Mouse (Mus musculus): ENCODE results near the gene Bcl11b. TPM values are rescaled to one million over a fixed set of nuclear protein-coding genes. Genes with fewer than 3 reads are reported as not detected.

The Bcl11b gene
- polyA plus RNA-seq, 1 experiment: 0.11 TPM

DNA sequence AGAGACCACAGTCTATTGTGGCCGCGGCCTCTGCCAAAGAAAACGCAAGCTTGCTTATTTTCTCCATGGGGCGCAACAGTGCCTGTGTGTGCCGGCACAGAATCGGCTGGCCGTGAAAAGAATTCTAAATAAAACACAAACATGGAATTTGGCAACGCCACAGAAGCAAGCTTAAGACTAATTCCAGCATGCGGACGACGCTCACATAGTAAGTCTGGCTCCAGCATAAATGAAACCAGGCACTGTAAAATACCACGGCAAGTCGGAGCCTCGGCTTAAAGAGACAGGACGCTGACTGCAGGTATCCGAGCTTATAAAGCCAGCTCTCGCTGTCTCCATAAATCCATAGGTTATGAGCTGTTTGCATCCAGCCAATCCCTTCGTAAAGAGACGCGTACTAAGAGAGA is 51.1 kb downstream of the Bcl11b start:
- TF ChIP-seq POLR2A (IDR thresholded peaks at IDR 0.05; ENCODE audit: control insufficient read depth, low read depth, low read length) (no peak), CTCF (IDR thresholded peaks at IDR 0.05; ENCODE audit: control insufficient read depth, insufficient read depth, insufficient replicate concordance, low read depth, low read length) (no peak)
- H3K4me1 ChIP-seq (ENCODE audit: control insufficient read depth, insufficient read depth, low read length): no peaks in the 10 kb centered on the region
- H3K27me3 ChIP-seq (ENCODE audit: control insufficient read depth, insufficient read depth, low read length): no peaks in the 10 kb centered on the region
- H3K4me3 ChIP-seq (ENCODE audit: control insufficient read depth, low read depth, low read length): no peak overlapping the region
- H3K36me3 ChIP-seq (ENCODE audit: control insufficient read depth, insufficient read depth, low read length): no peaks in the 10 kb centered on the region
- H3K27ac ChIP-seq (ENCODE audit: control insufficient read depth, insufficient read depth, low read depth, low read length): no peak overlapping the region

DNA sequence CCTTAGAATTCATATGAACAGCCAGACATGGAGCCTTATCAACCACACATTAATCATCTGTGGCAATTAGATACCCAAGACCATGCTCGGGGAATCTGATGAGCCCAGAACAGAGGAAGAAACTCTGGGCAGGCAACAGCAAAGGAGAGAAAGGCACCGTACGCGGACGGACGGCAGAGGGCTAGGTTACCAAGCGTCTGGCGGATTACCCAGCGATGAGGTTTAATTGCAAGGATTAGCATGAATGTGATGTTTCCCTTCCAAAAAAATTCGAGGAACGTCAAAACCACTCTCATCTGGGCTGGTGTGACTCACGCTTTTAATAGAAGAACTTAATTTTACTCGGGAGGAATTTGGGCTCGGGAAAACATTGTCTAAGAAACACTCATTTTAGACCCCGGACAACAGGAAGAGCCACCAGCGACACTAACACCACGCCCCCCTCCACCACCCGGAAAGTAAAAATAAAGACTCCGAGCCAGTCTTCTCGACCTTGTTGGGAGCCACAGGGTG is 52.7 kb downstream of the Bcl11b start:
- TF ChIP-seq CTCF (IDR thresholded peaks at IDR 0.05; ENCODE audit: control insufficient read depth, insufficient read depth, insufficient replicate concordance, low read depth, low read length) (no peak), POLR2A (IDR thresholded peaks at IDR 0.05; ENCODE audit: control insufficient read depth, low read depth, low read length) (no peak)
- Histone ChIP-seq H3K4me3 (ENCODE audit: control insufficient read depth, low read depth, low read length) (no peak overlapping the region), H3K4me1 (ENCODE audit: control insufficient read depth, insufficient read depth, low read length) (no peaks in the 10 kb centered on the region), H3K36me3 (ENCODE audit: control insufficient read depth, insufficient read depth, low read length) (no peaks in the 10 kb centered on the region), H3K27ac (ENCODE audit: control insufficient read depth, insufficient read depth, low read depth, low read length) (no peak overlapping the region), H3K27me3 (ENCODE audit: control insufficient read depth, insufficient read depth, low read length) (no peaks in the 10 kb centered on the region)

DNA sequence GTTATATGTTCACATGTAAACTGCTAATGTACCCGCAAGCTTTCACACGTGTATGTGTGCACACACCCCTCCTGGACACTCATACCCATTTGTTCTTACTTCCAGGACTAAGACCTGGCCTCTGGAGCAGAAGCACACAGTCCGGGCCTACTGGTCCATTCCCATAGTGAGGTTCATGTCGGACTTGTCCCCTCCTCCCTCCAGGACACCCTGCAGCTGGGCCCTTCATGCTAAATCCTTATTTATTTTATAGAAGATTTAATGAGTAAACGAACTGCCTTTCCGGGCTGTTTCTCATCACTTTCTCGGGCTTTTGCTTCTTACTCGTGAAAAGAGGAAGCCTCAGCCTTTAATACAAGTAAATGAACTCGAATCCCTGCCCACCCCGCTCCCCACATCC is 54.0 kb downstream of the Bcl11b start:
- no peaks in the 10 kb centered on the region for H3K4me1 ChIP-seq (ENCODE audit: control insufficient read depth, insufficient read depth, low read length)
- H3K27ac ChIP-seq (ENCODE audit: control insufficient read depth, insufficient read depth, low read depth, low read length): no peak overlapping the region
- H3K4me3 ChIP-seq (ENCODE audit: control insufficient read depth, low read depth, low read length): no peak overlapping the region
- H3K27me3 ChIP-seq (ENCODE audit: control insufficient read depth, insufficient read depth, low read length): no peaks in the 10 kb centered on the region
- TF ChIP-seq POLR2A (IDR thresholded peaks at IDR 0.05; ENCODE audit: control insufficient read depth, low read depth, low read length): no peak
- TF ChIP-seq CTCF (IDR thresholded peaks at IDR 0.05; ENCODE audit: control insufficient read depth, insufficient read depth, insufficient replicate concordance, low read depth, low read length): no peak
- no peaks in the 10 kb centered on the region for H3K36me3 ChIP-seq (ENCODE audit: control insufficient read depth, insufficient read depth, low read length)

DNA sequence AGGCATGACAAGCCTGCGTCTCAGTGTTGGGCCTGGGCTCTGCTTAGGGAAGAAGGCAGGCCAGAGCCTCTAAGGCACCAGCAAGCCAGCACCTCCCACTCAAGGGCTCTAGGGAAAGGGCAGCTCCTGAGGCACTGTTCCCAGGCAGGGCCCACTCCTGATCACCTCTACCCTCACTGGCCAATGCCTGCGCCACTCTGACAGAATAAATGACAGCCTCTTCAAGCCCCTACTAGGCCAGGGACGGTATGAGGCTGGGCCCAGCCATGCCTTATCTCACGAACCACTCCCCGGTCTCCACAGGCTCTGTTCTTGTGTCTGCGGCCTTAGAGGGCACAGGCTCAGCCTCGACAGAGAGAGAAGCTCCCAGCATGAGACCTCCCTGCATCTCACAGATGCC is 61.3 kb downstream of the Bcl11b start:
- no peaks in the 10 kb centered on the region for H3K27me3 ChIP-seq (ENCODE audit: control insufficient read depth, insufficient read depth, low read length)
- H3K36me3 ChIP-seq (ENCODE audit: control insufficient read depth, insufficient read depth, low read length): no peaks in the 10 kb centered on the region
- no peak for TF ChIP-seq CTCF (IDR thresholded peaks at IDR 0.05; ENCODE audit: control insufficient read depth, insufficient read depth, insufficient replicate concordance, low read depth, low read length)
- no peak overlapping the region for H3K4me3 ChIP-seq (ENCODE audit: control insufficient read depth, low read depth, low read length)
- H3K27ac ChIP-seq (ENCODE audit: control insufficient read depth, insufficient read depth, low read depth, low read length): no peak overlapping the region
- H3K4me1 ChIP-seq (ENCODE audit: control insufficient read depth, insufficient read depth, low read length): no peaks in the 10 kb centered on the region

DNA sequence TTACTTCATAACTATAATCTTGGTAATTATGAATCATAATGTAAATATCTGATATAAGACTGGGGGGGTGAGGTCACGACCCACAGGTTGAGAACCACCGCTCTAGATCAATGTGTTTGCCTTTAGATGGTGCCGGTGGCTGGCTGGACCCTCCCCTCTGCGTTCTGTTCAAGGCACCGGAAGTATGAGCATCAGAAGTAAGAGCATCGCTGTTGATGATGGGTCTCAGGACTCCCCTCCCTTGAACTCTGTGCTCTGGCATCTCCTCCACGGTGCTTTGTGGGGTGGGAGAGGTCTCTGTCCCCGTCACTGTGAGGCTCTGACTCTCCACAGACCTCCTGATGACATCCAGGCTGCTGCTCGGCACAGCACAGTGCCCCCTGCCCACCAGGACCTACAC is 62.6 kb downstream of the Bcl11b start:
- Histone ChIP-seq H3K27ac (ENCODE audit: control insufficient read depth, insufficient read depth, low read depth, low read length) (no peak overlapping the region), H3K27me3 (ENCODE audit: control insufficient read depth, insufficient read depth, low read length) (no peaks in the 10 kb centered on the region), H3K36me3 (ENCODE audit: control insufficient read depth, insufficient read depth, low read length) (no peaks in the 10 kb centered on the region), H3K4me3 (ENCODE audit: control insufficient read depth, low read depth, low read length) (no peak overlapping the region), H3K4me1 (ENCODE audit: control insufficient read depth, insufficient read depth, low read length) (no peaks in the 10 kb centered on the region)
- TF ChIP-seq POLR2A (IDR thresholded peaks at IDR 0.05; ENCODE audit: control insufficient read depth, low read depth, low read length): no peak

DNA sequence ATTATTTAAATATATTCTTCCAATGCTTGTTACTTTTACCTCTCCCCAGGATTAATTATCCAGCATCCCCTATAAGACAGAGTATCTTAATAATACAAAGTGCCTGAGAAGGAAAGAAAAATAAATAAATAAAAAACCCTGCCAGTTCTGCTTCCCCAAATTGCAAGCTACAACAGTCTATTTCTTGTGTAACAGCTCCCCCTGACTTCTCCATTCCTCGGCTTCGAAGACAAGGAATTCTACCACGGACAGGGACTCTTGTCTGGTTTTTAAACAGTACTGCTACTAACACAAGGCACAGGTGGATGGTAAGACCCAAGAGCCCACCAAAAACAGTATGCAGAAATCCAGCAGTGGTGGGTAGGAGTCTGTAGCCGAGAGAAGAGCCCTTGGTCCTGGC is 64.2 kb downstream of the Bcl11b start:
- Histone ChIP-seq H3K4me3 (ENCODE audit: control insufficient read depth, low read depth, low read length) (no peak overlapping the region), H3K27me3 (ENCODE audit: control insufficient read depth, insufficient read depth, low read length) (no peaks in the 10 kb centered on the region), H3K4me1 (ENCODE audit: control insufficient read depth, insufficient read depth, low read length) (no peaks in the 10 kb centered on the region), H3K27ac (ENCODE audit: control insufficient read depth, insufficient read depth, low read depth, low read length) (no peak overlapping the region), H3K36me3 (ENCODE audit: control insufficient read depth, insufficient read depth, low read length) (no peaks in the 10 kb centered on the region)
- TF ChIP-seq CTCF (IDR thresholded peaks at IDR 0.05; ENCODE audit: control insufficient read depth, insufficient read depth, insufficient replicate concordance, low read depth, low read length) (no peak), POLR2A (IDR thresholded peaks at IDR 0.05; ENCODE audit: control insufficient read depth, low read depth, low read length) (no peak)

DNA sequence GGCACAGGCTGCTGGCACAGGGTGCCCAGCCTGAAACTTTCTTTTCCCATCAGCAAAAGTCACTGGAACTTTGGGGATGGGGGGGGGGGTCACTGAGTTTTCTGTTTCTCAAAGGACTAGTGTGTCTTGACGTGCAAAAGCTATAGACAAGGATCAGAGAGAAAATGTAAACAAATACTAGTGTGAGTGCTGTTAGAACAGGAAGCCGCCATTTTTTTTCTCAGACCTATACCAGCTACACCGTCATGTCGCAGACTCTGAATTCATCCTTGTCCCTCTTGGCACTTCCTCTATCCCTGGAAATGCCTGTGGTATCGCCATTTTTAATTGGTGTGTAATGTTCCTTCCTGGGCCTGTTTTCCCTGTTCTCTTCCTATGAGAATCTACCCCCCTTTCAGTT is 66.4 kb downstream of the Bcl11b start:
- no peaks in the 10 kb centered on the region for H3K4me1 ChIP-seq (ENCODE audit: control insufficient read depth, insufficient read depth, low read length)
- no peak overlapping the region for H3K27ac ChIP-seq (ENCODE audit: control insufficient read depth, insufficient read depth, low read depth, low read length)
- TF ChIP-seq POLR2A (IDR thresholded peaks at IDR 0.05; ENCODE audit: control insufficient read depth, low read depth, low read length): no peak
- TF ChIP-seq CTCF (IDR thresholded peaks at IDR 0.05; ENCODE audit: control insufficient read depth, insufficient read depth, insufficient replicate concordance, low read depth, low read length): no peak
- no peaks in the 10 kb centered on the region for H3K27me3 ChIP-seq (ENCODE audit: control insufficient read depth, insufficient read depth, low read length)
- H3K36me3 ChIP-seq (ENCODE audit: control insufficient read depth, insufficient read depth, low read length): no peaks in the 10 kb centered on the region
- H3K4me3 ChIP-seq (ENCODE audit: control insufficient read depth, low read depth, low read length): no peak overlapping the region

DNA sequence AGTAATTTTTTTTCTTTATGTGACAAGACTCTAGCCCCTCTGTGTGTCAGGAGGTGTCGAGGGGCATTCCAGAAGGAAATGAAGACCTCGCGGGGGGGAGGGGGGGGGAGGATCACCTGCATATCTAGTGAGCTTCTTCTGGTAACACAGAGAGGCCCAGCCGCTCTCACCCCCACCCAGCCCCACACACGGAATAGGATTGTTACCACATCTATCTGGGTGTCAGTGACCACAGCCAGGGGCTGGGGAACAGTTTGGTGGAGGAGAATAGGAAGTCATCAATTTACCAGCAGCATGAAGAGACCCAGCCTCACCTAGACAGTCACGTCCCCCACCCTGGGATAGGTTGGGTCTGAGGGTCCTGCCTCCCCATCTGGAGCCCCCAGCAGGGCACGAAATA is 67.0 kb downstream of the Bcl11b start:
- no peaks in the 10 kb centered on the region for H3K27me3 ChIP-seq (ENCODE audit: control insufficient read depth, insufficient read depth, low read length)
- H3K4me3 ChIP-seq (ENCODE audit: control insufficient read depth, low read depth, low read length): no peak overlapping the region
- H3K27ac ChIP-seq (ENCODE audit: control insufficient read depth, insufficient read depth, low read depth, low read length): no peak overlapping the region
- no peaks in the 10 kb centered on the region for H3K36me3 ChIP-seq (ENCODE audit: control insufficient read depth, insufficient read depth, low read length)
- TF ChIP-seq POLR2A (IDR thresholded peaks at IDR 0.05; ENCODE audit: control insufficient read depth, low read depth, low read length) (no peak), CTCF (IDR thresholded peaks at IDR 0.05; ENCODE audit: control insufficient read depth, insufficient read depth, insufficient replicate concordance, low read depth, low read length) (no peak)
- H3K4me1 ChIP-seq (ENCODE audit: control insufficient read depth, insufficient read depth, low read length): no peaks in the 10 kb centered on the region

Data from testis, adult 2 months (tissue).